Mouse (Mus musculus): ENCODE measurements around the gene Atrnl1.
"Not testable (repeated sequence)": the region's sequence is repeated elsewhere in the genome, so short reads cannot be mapped to it uniquely, and the experiment has no call there.

Gene Atrnl1

DNA sequence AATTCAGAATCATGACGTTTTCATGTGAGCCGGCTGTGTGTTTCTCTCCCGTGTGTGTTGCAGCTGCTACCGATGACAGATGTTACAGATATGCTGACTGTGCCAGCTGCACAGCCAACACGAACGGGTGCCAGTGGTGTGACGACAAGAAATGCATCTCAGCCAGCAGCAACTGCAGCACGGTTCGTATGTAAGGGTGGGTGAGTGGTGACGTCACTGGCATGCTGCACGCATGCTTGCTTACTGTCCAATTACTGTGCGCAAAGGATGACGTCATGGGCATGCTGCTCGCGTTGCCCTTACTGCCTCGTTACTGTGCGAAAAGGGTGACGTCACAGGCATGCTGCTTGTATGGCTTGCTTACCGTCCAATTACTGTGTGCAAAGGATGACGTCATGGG, 75.8 kb downstream of the Atrnl1 start:
- no peak for DNase-seq (ENCODE audit: extremely low read depth, low read depth)

DNA sequence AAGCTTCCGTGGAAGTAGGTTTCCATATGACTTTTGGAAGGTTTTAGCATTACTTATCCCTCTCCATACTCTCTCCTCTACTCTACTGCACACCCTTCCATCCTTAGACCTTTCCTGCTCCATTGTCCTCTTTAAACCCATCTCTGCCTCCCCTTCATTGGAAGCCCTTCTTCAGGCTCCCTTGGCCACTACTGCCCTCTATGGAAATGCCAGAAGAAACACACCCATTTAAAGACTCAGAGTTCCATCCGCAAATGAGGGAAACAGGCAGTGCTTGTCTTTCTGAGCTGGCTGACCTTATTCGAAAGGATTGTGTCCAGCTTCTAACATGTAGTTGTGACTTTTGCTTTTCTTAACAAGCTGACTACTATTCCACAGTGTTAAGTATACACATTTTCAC, 81.7 kb downstream of the Atrnl1 start:
- DNase-seq (ENCODE audit: extremely low read depth, low read depth) = peak; percentile 13

DNA sequence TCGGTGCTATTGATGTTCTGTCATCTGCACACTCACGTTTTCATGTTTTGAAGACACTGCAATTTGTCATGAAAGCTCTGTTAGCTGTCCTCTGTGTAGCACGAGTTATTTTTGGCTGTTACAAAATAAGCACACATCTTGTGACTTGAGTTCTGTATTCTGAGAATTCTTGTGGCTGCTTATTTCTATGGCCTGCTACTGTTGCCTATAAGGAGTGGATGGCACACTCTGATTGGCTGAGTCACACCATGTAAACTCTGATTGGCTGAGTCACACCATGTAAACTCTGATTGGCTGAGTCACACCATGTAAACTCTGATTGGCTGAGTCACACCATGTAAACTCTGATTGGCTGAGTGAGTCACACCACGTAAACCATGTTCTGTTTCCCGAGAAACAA, 85.9 kb downstream of the Atrnl1 start:
- DNase-seq (ENCODE audit: extremely low read depth, low read depth) = not testable (repeated sequence)

DNA sequence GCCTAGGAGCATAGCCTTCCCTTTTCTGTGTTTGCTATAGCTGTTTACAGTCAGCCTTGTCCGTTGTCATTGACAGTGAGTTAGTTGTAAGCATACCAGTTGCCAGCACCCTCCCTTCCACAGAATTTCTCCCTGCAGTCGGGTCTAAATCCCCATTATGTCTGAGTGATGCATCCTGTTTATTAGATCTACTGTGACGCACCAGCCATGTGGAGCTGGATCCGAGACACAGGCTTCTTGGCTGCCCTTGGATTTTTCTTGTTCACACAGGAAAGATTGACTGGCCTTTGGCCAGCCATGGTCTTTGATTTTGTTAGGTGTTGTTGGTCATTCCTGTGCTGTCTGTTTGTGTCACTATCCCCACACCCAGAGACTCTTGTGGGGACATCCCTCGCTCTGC, 102.3 kb downstream of the Atrnl1 start:
- no peak for DNase-seq (ENCODE audit: extremely low read depth, low read depth)

DNA sequence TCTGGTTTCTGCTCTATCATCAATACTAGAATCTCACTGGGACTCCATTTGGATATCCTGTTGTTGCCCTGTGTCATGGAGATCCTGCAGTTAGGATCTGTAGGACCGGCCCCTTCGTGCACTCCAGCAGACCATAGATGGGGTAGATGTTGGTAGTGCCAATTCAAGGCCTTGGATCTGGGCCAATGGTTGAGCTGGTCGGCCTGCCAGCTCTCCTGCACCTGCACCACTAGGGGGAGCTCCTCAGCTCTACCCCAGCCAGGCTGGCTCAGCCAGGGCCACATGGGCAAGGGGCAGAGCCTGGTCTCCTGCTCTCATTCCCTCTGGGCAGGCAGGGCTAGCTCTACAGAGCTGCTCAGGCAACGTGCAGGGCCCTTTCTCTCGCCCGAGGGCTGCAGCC, 114.1 kb downstream of the Atrnl1 start:
- DNase-seq (ENCODE audit: extremely low read depth, low read depth) = peak; percentile 28

DNA sequence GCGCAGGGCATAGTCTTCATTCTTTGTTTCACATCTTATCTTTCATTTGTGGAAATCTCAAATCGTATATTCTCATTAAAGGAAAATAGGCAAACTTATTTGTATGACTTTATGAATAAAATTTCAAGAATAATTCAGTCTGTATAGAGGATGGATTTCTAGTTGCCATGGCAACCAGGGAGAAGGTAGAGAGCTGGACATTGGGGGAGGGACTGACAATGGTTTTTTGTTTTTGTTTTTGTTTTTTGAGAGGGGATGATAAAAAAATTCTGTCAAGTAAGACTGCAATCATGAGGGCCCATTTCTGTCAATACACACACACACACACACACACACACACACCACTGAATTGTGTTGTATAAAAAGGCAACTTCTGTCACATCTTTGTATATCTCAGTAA, 114.5 kb downstream of the Atrnl1 start:
- no peak for DNase-seq (ENCODE audit: extremely low read depth, low read depth)

DNA sequence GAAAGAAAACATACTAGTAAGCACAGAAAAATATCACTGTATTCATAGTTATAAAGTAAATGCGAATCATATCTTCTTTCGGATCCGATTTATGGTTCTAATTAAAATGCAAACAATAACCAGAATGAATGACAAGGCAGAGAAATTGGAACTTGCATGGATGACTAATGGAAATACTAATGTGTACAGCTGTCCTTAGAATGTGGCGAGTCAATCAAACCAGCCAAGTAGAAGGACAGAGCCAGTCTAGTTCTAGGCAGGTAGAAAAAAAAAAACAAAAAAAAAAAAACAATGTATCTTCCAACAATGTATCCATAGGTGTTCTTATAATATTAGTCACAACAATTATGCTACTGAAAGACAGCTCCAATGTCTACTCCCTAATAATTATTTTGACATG, 116.2 kb downstream of the Atrnl1 start:
- no peak for DNase-seq (ENCODE audit: extremely low read depth, low read depth)

DNA sequence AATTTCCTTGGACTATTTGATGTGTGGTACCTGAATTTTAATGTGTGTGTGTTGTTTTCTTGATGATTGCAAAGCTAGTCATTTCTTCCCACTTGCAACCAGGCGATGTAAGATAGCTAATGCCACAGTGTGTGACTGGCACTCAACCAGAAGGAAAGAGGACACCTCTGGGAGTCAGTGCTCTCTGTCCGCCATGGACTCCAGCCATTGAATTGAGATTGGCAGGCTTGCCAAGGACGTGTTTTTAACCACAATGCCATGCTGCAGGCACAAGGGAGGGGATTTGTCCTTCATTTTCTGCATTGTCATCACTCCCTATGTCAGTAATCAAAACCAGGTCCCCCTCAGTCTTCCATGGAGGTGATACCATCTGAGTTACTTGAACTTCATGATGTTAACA, 126.6 kb downstream of the Atrnl1 start:
- no peak for DNase-seq (ENCODE audit: extremely low read depth, low read depth)

DNA sequence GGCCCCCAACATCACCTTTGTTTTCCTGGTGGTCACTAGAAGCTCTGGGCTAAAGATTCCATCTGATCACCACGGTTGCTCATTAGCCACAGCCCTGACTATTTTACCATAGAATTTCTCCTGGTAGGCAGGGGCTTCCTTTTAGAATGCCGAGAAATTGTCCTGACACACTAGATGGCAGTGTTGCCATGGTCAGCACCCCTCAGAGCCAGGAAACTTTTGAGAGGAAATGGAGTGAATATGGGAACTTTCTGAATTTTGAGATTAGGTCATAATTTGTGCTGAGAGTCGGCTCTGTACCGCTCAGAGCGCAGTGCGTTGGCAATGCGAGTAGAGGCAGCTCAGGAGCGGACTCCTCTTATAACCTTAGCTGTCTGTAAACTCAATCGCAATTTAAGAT, 134.7 kb downstream of the Atrnl1 start:
- DNase-seq (ENCODE audit: extremely low read depth, low read depth) = no peak

DNA sequence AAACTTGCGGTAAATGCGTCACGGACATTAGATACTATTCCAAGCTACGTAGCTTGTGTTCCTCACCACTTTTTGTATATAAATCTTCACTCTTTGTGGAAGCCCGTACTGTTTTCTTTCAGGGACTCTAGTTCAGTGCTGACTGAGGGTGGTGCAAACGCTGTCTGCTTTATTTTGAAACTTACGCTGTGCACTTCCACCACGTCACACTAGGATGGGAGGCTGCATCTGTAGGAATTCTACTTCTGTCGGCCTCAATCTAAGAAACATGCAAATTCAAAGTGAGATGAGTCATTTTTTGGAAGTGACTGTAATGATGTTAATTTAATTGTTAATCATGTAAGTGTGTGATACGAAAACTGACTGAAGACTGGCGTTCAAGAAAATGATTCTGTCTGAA, 135.7 kb downstream of the Atrnl1 start:
- no peak for DNase-seq (ENCODE audit: extremely low read depth, low read depth)

DNA sequence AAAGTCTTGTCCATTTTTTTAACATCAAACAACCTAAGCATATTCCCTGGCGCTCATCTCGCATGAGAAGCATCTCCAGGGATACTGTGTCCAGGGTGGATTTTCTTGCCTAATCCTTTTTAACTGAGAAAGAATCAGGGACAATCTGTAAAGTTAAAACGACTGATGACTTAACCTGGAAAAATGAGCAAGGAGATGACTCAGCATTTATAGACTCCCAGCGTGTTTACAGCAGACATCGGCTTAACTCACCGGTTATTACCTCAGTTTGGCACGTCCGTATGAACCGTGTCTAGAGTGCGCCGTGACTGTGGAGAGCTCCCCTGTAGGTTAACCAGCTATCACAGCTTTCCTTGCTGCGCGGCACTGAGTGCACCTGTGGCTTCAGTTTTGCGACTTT, 141.4 kb downstream of the Atrnl1 start:
- no peak for DNase-seq (ENCODE audit: extremely low read depth, low read depth)

DNA sequence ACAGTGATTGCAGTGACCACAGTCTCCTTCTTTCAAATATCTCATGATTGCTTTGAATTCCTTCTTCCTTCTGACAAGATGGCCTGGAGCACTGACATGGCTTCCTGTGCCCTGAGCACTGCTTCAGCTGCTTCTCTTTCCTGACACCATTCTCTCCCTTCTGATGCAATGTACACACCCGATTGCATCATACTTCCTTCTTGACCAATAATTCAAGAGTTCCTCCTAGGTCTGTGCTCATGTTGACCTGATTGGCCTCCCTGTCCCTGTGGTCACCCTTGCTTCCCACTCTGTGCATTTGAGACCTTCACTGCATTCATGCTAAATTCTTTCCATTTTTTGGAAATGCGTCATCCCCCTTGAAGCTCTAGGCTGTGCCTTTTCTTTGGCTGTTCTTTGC, 151.7 kb downstream of the Atrnl1 start:
- DNase-seq (ENCODE audit: extremely low read depth, low read depth) = peak; percentile 21

DNA sequence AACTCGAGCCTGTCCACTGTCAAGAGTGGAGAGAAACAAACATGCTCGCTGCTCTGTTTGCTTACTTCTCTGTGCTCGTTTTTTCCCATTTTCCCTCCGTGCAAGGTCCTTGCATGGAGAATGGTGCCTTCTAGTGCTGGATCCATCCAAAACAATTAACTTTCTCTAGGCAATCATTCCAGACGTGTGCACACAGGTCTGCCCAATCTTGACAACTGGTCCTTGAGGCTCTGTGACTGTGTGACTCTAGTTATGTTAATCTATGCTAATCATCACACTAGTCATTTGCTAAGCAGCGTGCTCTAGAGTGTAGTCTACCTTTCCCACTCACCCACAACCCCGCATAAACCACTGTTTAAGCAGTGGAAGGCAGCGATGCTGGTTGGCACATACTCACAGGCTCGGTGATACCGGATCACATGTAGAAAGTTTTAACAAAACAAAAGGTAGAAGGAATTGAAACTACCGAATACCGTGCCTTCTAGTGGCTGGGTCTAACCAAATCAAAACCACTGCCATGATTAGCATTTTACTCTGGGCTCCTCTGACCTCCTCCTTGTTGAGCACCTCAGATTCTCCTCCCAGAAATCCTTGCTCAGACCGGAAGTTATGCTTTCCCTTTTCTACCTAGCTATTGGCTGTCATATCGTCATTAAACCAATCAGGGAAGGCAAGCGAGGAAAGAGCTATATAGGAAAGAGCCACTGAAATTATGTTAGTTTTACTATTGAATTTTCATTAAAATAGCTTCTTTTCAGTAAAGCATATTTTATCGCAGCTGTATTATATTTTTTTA, 153.9 kb downstream of the Atrnl1 start:
- no peak for DNase-seq (ENCODE audit: extremely low read depth, low read depth)

DNA sequence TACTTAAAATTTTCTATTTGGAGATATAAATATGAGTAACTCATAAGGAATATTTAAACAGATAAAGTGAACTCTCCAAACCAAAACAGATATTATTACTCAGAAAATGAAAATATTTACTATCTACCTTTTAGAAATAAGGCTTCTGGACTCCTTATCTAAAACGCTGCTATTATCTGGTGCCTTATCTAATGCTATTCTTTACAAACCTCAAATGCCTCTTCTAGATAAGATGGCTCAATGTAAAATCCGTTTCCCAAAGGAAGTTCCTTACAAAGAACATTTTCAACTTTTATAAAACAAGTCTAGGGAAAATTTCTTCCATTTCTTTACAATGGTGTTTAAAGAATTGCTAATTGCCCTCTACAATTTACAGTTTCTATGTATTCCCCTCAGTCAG, 156.2 kb downstream of the Atrnl1 start:
- DNase-seq (ENCODE audit: extremely low read depth, low read depth) = no peak

DNA sequence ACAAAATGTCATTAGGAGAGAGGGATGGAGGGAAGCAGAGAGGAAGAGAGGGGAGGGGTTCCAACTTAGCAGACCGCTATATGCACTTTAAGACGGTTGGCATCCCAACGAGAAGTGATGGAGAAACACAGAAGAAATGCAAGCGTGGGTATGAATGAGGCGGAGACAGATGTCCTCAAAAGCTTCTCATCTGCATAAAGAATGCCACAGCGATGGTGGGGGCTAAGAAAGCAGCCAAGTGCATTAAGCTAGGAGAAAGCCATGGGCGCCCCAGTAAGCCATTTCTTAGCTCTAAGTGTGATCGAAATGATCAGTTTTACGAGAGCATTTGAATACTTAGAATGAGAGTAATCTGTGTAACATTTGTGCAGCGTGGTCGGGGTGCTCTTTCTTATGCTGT, 157.8 kb downstream of the Atrnl1 start:
- DNase-seq (ENCODE audit: extremely low read depth, low read depth) = no peak

DNA sequence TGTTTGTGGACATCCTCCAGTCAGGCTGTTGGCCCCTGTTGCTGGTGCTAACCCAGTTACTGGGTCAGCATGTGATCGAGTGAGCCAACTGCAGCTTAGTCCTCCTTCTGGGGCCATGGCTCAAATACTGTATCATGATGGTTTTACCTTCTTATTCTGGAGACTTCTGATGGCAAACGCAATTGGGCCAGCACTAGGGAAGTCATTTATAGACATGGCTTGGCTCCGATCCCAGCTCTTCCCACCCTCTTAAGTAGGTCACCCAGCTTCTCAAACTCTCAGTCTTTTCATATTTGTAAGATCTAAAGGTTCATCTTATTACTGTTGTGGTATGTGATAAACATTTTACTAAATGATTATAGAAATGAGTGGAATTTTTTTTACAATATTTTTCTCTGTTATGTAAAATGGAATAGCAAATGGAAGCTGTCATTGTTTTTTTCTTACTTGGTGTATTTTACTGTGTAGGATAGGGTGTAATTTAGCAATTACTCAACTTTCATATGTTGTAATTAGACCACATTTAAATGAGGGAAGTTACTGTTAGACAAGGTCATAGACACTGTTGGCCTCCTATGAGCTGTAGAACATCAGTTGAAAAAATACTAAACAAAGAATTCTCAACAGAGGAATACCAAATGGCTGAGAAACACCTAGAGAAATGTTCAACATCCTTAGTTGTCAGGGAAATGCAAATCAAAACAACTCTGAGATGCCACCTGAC, 171.7 kb downstream of the Atrnl1 start:
- DNase-seq (ENCODE audit: extremely low read depth, low read depth) = no peak

DNA sequence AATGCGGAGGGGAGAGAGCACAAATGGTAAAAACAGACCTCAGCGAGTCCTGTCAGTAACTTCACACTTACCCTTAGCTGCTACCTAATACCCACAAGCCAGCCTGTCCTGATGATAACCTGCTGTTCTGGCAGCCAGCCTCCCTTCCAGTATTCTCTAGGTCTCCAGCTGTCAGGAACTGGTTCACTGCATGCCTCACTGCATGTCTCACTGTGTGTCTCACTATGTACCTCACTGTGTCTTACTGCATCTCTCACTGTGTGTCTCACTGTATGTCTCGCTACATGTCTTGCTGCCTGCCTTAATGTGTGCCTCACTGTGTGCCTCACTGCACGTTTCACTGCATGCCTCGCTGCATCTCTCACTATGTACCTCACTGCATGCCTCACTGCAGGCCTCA, 175.9 kb downstream of the Atrnl1 start:
- DNase-seq (ENCODE audit: extremely low read depth, low read depth) = no peak

DNA sequence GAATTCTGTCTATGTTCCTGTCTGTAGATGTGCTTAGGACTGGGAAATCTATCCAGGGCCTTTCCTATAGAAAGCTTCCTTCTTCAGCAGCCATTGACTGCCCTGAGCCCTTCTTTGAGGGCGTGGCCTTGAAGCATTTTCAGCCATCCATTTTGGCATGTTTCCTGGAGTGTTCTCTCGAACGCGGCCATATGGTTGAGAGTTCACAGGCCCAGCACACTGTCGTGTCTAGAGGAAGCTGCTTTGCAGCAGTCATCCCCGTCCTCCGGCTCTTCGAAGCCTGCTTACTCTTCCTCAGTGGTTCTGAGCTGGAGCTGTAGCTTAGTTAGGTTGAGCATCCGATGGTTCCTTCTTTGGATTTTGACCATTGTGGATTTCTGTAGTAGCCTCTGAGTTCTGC, 191.4 kb downstream of the Atrnl1 start:
- no peak for DNase-seq (ENCODE audit: extremely low read depth, low read depth)

DNA sequence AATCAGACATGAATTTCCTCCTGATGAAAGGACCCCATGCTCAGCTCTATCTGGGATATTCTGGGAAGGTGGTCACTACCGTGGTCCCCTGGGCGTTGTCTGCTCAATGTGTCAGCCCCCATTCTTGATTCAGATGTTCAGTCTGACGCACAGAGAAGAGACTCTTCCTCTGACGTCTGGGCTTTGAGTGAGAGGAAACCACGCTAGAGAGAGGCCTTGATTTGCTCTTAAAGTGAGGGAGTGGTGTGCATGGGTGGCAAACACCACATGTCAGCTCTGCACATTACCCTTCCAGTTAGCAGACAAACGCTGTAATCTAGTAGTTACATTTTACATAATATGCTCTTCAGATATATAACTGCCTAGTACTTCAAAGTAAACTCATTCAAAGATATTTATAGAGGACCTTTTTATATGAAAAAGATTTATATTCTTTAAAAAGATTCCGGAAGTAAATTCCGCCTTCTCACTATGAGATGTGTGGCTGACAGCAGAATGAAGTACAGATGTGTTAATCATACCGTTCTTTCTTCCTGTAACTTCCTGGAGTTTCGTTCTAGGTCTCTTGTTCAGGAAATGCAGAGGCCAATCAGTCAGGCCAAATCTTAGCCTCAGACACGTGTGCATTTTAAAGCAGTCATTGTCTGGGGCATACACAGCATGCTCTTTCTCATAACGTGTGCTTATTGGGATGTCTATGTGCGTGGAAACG, 192.1 kb downstream of the Atrnl1 start:
- no peak for DNase-seq (ENCODE audit: extremely low read depth, low read depth)

DNA sequence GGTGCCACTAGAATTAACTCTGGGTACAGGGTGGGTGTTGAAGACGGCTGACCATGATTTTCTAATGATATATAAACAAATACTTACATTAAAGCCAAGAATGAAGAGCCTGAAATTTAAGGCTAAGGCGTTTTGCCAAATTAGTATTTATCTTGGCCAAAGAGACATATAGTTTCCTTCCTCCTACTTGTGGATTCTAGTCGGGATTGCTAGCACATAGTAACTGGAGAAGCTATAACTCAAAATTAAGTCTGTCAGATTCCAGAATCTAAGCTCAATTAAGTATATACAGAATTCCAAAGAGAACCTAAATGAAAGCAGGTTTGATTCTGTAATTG, 192.6 kb downstream of the Atrnl1 start:
- DNase-seq (ENCODE audit: extremely low read depth, low read depth) = no peak

DNA sequence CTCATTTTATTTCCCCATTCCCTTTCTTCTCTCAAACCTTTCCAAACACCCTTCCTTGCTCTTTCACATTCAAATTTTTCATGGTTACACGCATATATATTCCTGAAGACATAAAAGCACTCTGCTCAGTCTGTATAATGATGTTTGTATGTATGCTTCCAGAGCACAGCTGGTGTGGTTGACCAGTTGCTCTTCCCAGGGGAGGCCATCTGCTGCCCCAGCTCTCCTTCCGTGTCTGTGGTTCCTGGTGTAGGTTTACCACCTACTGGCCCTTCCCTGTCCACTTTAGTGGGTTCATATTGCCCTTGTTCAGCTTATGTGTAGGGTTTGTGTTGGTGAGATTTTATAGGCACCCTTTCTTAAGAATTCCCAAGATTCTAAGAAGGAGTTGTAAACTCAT, 197.5 kb downstream of the Atrnl1 start:
- DNase-seq (ENCODE audit: extremely low read depth, low read depth) = no peak

DNA sequence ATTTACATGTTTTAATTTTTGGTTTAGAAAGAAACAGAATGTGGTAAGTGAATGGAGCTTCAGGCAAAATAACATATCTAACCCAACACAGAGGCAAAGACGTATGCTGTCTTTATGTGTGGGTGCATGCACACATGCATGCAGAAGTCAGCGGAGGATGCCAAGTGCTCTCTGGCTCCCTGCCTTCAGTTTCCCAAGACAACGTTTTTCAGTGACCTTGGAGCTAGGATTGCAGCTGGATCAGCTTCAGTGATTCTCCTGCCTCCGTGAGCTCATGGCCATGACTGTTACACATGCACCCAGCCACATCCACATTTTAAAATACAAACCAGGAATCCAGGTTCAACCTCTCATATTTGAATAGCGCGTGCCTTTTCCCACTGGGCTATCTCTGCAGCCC, 203.5 kb downstream of the Atrnl1 start:
- DNase-seq (ENCODE audit: extremely low read depth, low read depth) = no peak
